In genomic region chr6:115768207-115768606, GRCm38 (mm10) we compare ENCODE assay signal across 10 mouse cellular contexts. TPM values are rescaled to one million over a fixed set of nuclear protein-coding genes. Genes with fewer than 3 reads are reported as not detected.
DNase-seq lines count a peak whose midpoint lies in the region; ATAC-seq and TF ChIP-seq lines count a peak whose summit lies in the region.
"Had no signal": no experiment of that assay in that cellular context is flagged by ENCODE, and none has a peak within 500 bp of the region (broad histone marks: within the 10 kb centered on the region; RNA-seq: fewer than 3 reads in every experiment).

No protein-coding gene starts in this region.

- DNase-seq in MEL (ENCODE audit: low read depth, low spot score), result peak; percentile 74
- DNase-seq in kidney, postnatal 25 days, result peak; percentile 6 to 43
- peak; percentile 53 for DNase-seq in lung, postnatal 10 days
- no peak for DNase-seq in left cerebral cortex, adult 11 months (ENCODE audit: low spot score)
- no peak for DNase-seq in right cerebral cortex, adult 2 months (ENCODE audit: low spot score in 2 of 2)

- H3K36me3 ChIP-seq in intestine, embryonic 16.5 days (ENCODE audit: control insufficient read depth, insufficient read depth, low read length), result no peaks in the 10 kb centered on the region
- H3K36me3 ChIP-seq in intestine, postnatal 0 days (ENCODE audit: control insufficient read depth, insufficient read depth), result no peaks in the 10 kb centered on the region
- H3K36me3 ChIP-seq in MEL (ENCODE audit: control insufficient read depth in 1 of 2, insufficient read depth in 2 of 2, low read length in 2 of 2), result peaks cover 0 to 15% of the 10 kb centered on the region in 2 experiments; a peak in 2 of 4 replicates

- H3K4me2 ChIP-seq in intestine, embryonic 16.5 days (ENCODE audit: low read depth, low read length), result no peak overlapping the region
- no peak overlapping the region for H3K4me2 ChIP-seq in intestine, postnatal 0 days (replicated peaks; ENCODE audit: low read depth)

- TF ChIP-seq POLR2A in MEL (IDR thresholded peaks at IDR 0.05; ENCODE audit: control insufficient read depth in 1 of 2, insufficient read depth in 1 of 2, low read depth in 1 of 2, low read length in 2 of 2, poor library complexity in 1 of 2), result no peak

- 56% methylated on average over 4 of the region's 4 CpGs for WGBS in intestine, embryonic 16.5 days
- 68% methylated on average over 4 of the region's 4 CpGs for WGBS in intestine, postnatal 0 days

- no peak for ATAC-seq in intestine, embryonic 16.5 days
- no peak for ATAC-seq in intestine, postnatal 0 days
- no peak for ATAC-seq in erythroid progenitor cell, adult 5-6 weeks (replicated peaks; ENCODE audit: low FRiP score, poor library complexity, severe bottlenecking)
- ATAC-seq: hindbrain, postnatal 0 days had no signal

- no peaks in the 10 kb centered on the region for H3K27me3 ChIP-seq in intestine, embryonic 16.5 days (replicated peaks; ENCODE audit: control insufficient read depth, insufficient read depth, low read length)
- H3K27me3 ChIP-seq in intestine, postnatal 0 days (replicated peaks; ENCODE audit: control insufficient read depth, insufficient read depth, low read length), result no peaks in the 10 kb centered on the region
- no peaks in the 10 kb centered on the region for H3K27me3 ChIP-seq in MEL (ENCODE audit: control insufficient read depth in 1 of 2, insufficient read depth in 2 of 2, low read length in 2 of 2)

- H3K79me2 ChIP-seq in MEL (ENCODE audit: control insufficient read depth, insufficient read depth, low read length, poor library complexity), result no peaks in the 10 kb centered on the region

- no peak for TF ChIP-seq RAD21 in MEL (IDR thresholded peaks at IDR 0.05; ENCODE audit: low read depth, low read length)

- H3K4me3 ChIP-seq in intestine, embryonic 16.5 days (ENCODE audit: low read length), result no peak overlapping the region
- H3K4me3 ChIP-seq in intestine, postnatal 0 days (ENCODE audit: low read depth, low read length), result no peak overlapping the region
- H3K4me3 ChIP-seq in MEL (ENCODE audit: control insufficient read depth in 1 of 2, insufficient read depth in 1 of 2, low read depth in 2 of 2, low read length in 2 of 2), result no peak overlapping the region

- H3K9me3 ChIP-seq in intestine, embryonic 16.5 days (ENCODE audit: control insufficient read depth, low read length), result no peaks in the 10 kb centered on the region
- H3K9me3 ChIP-seq in intestine, postnatal 0 days (ENCODE audit: control insufficient read depth), result no peaks in the 10 kb centered on the region
- no peaks in the 10 kb centered on the region for H3K9me3 ChIP-seq in MEL (replicated peaks; ENCODE audit: insufficient read depth, low read length)

- peaks cover 10% of the 10 kb centered on the region; the same call in 1 of the 2 replicates for H3K4me1 ChIP-seq in intestine, embryonic 16.5 days (ENCODE audit: control insufficient read depth, insufficient read depth, low read length)
- H3K4me1 ChIP-seq in intestine, postnatal 0 days (replicated peaks; ENCODE audit: control insufficient read depth, insufficient read depth, low read length), result no peaks in the 10 kb centered on the region
- peaks cover 10 to 16% of the 10 kb centered on the region in 2 experiments for H3K4me1 ChIP-seq in MEL (ENCODE audit: control insufficient read depth in 1 of 2, insufficient read depth in 2 of 2, low read length in 2 of 2)

- no peak overlapping the region for H3K9ac ChIP-seq in intestine, embryonic 16.5 days (ENCODE audit: low read depth, low read length)
- H3K9ac ChIP-seq in intestine, postnatal 0 days (ENCODE audit: low read depth, low read length), result no peak overlapping the region
- no peak overlapping the region for H3K9ac ChIP-seq in MEL (ENCODE audit: control insufficient read depth, low read depth, low read length, poor library complexity, severe bottlenecking)

- TF ChIP-seq EP300 in MEL (IDR thresholded peaks at IDR 0.05; ENCODE audit: low read depth in 1 of 2, low read length in 2 of 2), result peak; percentile 63 to 69

- H3K27ac ChIP-seq in intestine, embryonic 16.5 days (ENCODE audit: low read length), result peak overlapping the region; percentile 2; the same call in 1 of the 2 replicates
- no peak overlapping the region for H3K27ac ChIP-seq in intestine, postnatal 0 days (ENCODE audit: low read depth, low read length)
- no peak overlapping the region; the same call in 1 of the 2 replicates for H3K27ac ChIP-seq in MEL (ENCODE audit: control insufficient read depth, low read depth, low read length)
- H3K27ac ChIP-seq: hindbrain, postnatal 0 days had no signal

- TF ChIP-seq CTCF in intestine, postnatal 0 days (IDR thresholded peaks at IDR 0.05; ENCODE audit: low read depth), result no peak
- TF ChIP-seq CTCF in MEL (IDR thresholded peaks at IDR 0.05 in 2 of 3, conservative IDR thresholded peaks at IDR 0.05 in 1 of 3; ENCODE audit: control insufficient read depth in 1 of 3, insufficient read depth in 1 of 3, low read depth in 2 of 3, low read length in 3 of 3, poor library complexity in 1 of 3, severe bottlenecking in 1 of 3), result no peak

TF ChIP-seq in MEL, 35 proteins besides CTCF, POLR2A, EP300 and RAD21 (continues in another document):
- TF ChIP-seq E2F4 (IDR thresholded peaks at IDR 0.05; ENCODE audit: borderline replicate concordance, low read depth, low read length) (no peak), USF2 (IDR thresholded peaks at IDR 0.05; ENCODE audit: borderline replicate concordance in 1 of 2, insufficient read depth in 1 of 2, low read depth in 1 of 2, low read length in 2 of 2) (no peak), TBP (IDR thresholded peaks at IDR 0.05; ENCODE audit: low read depth, low read length) (no peak), HCFC1 (IDR thresholded peaks at IDR 0.05; ENCODE audit: low read depth, low read length) (peak; percentile 46; the same call in 1 of the 2 replicates), CHD2 (IDR thresholded peaks at IDR 0.05; ENCODE audit: low read length) (no peak; the same call in 1 of the 2 replicates), MAX (IDR thresholded peaks at IDR 0.05; ENCODE audit: low read length) (peak; percentile 46; the same call in 1 of the 2 replicates), GATA1 (IDR thresholded peaks at IDR 0.05; ENCODE audit: low read depth, low read length) (peak; percentile 66), ZKSCAN1 (IDR thresholded peaks at IDR 0.05; ENCODE audit: low read depth, low read length) (no peak), MYB (IDR thresholded peaks at IDR 0.05; ENCODE audit: low read depth, low read length) (no peak), ZMIZ1 (IDR thresholded peaks at IDR 0.05; ENCODE audit: low read depth, low read length) (no peak), TCF12 (IDR thresholded peaks at IDR 0.05; ENCODE audit: low read depth, low read length) (0 out of 2 replicates have a peak, but pooled peaks have one; percentile 41), ETS1 (IDR thresholded peaks at IDR 0.05; ENCODE audit: low read depth, low read length) (peak; percentile 72), NELFE (IDR thresholded peaks at IDR 0.05; ENCODE audit: low read depth, low read length) (no peak; the same call in 1 of the 2 replicates), USF1 (IDR thresholded peaks at IDR 0.05; ENCODE audit: low read depth, low read length) (no peak), RCOR1 (IDR thresholded peaks at IDR 0.05; ENCODE audit: low read depth, low read length) (peak; percentile 71; the same call in 1 of the 2 replicates), MXI1 (IDR thresholded peaks at IDR 0.05; ENCODE audit: low read depth, low read length) (0 out of 2 replicates have a peak, but pooled peaks have one; percentile 21), POLR2AphosphoS2 (IDR thresholded peaks at IDR 0.05; ENCODE audit: low read length) (no peak), JUND (IDR thresholded peaks at IDR 0.05; ENCODE audit: low read depth, low read length) (no peak; the same call in 1 of the 2 replicates), MAZ (IDR thresholded peaks at IDR 0.05; ENCODE audit: low read depth, low read length) (no peak), TAL1 (IDR thresholded peaks at IDR 0.05; ENCODE audit: low read length) (peak; percentile 62), GABPA (IDR thresholded peaks at IDR 0.05; ENCODE audit: low read depth, low read length) (0 out of 2 replicates have a peak, but pooled peaks have one; percentile 30), SMC3 (IDR thresholded peaks at IDR 0.05; ENCODE audit: low read depth, low read length) (no peak), ZNF384 (IDR thresholded peaks at IDR 0.05; ENCODE audit: low read depth, low read length) (peak; percentile 3)

RNA-seq across cellular contexts. Expression of gene Tmem40, which starts 6.0 kb away (rescaled TPM):
- polyA plus RNA-seq in intestine, embryonic 16.5 days (2015; fragmentation: Nextera tagmentation; extraction: Ambion mirVana), result 0.70 and 1.5 TPM in 2 replicates
- 0.17 and 0.43 TPM in 2 replicates for polyA plus RNA-seq in intestine, postnatal 0 days (2015; fragmentation: Nextera tagmentation; extraction: Ambion mirVana)
- 10.9 and 13.8 TPM in 2 replicates for total RNA-seq in MEL (2012; rRNA removed)
- 10 to 100 TPM in 1 of 2 experiments, not detected in 1; 16.4 TPM for polyA plus RNA-seq in MEL (2012; ENCODE audit: insufficient read depth in 1 of 2, insufficient read length in 2 of 2, low read depth in 1 of 2, low replicate concordance in 2 of 2, missing spikeins in 1 of 2)
- total RNA-seq in erythroid progenitor cell, adult 5-6 weeks (2015; ENCODE audit: low replicate concordance), result 3.8 and 6.1 TPM in 2 replicates
- 4.4 and 4.9 TPM in 2 replicates for total RNA-seq in erythroid progenitor cell, adult 5-6 weeks (2017; ENCODE audit: low replicate concordance)
- total RNA-seq: monocyte, adult 5-6 weeks had no signal

RNA-seq across cellular contexts. Expression of gene Cand2, which starts 6.1 kb away (rescaled TPM):
- 12.6 and 13.3 TPM in 2 replicates for polyA plus RNA-seq in intestine, embryonic 16.5 days (2015; fragmentation: Nextera tagmentation; extraction: Ambion mirVana)
- polyA plus RNA-seq in intestine, postnatal 0 days (2015; fragmentation: Nextera tagmentation; extraction: Ambion mirVana), result 2.2 and 2.4 TPM in 2 replicates
- 1.8 and 2.4 TPM in 2 replicates for total RNA-seq in MEL (2012; rRNA removed)
- 1 to 10 TPM in 1 of 2 experiments, not detected in 1; 6.6 TPM for polyA plus RNA-seq in MEL (2012; ENCODE audit: insufficient read depth in 1 of 2, insufficient read length in 2 of 2, low read depth in 1 of 2, low replicate concordance in 2 of 2, missing spikeins in 1 of 2)
- total RNA-seq in erythroid progenitor cell, adult 5-6 weeks (2015; ENCODE audit: low replicate concordance), result not detected in 2 replicates
- total RNA-seq in erythroid progenitor cell, adult 5-6 weeks (2017; ENCODE audit: low replicate concordance), result under 0.01 TPM in 1 of 2 replicates, not detected in the other

RNA-seq across cellular contexts. Expression of gene Rpl32, which starts 40.3 kb away (rescaled TPM):
- polyA plus RNA-seq in intestine, embryonic 16.5 days (2015; fragmentation: Nextera tagmentation; extraction: Ambion mirVana), result 1,840 and 1,978 TPM in 2 replicates
- polyA plus RNA-seq in intestine, postnatal 0 days (2015; fragmentation: Nextera tagmentation; extraction: Ambion mirVana), result 1,370 and 1,375 TPM in 2 replicates
- 4,686 and 5,400 TPM in 2 replicates for total RNA-seq in MEL (2012; rRNA removed)
- polyA plus RNA-seq in MEL (2012; ENCODE audit: insufficient read depth in 1 of 2, insufficient read length in 2 of 2, low read depth in 1 of 2, low replicate concordance in 2 of 2, missing spikeins in 1 of 2), result 1,000 to 10,000 TPM in 1 of 2 experiments, not detected in 1; 4,514 TPM
- total RNA-seq in erythroid progenitor cell, adult 5-6 weeks (2015; ENCODE audit: low replicate concordance), result 1,002 and 1,130 TPM in 2 replicates
- 642 and 693 TPM in 2 replicates for total RNA-seq in erythroid progenitor cell, adult 5-6 weeks (2017; ENCODE audit: low replicate concordance)

Comparison
In these comparisons a context has a peak if more than half of its experiments do, and no peak if none do; other contexts are left out.
1. DNase-seq: peak in MEL (single experiment), kidney, postnatal 25 days (2 of 2) and lung, postnatal 10 days (single experiment); none in left cerebral cortex, adult 11 months (single experiment) and right cerebral cortex, adult 2 months (0 of 2).